In the genomic region with DNA sequence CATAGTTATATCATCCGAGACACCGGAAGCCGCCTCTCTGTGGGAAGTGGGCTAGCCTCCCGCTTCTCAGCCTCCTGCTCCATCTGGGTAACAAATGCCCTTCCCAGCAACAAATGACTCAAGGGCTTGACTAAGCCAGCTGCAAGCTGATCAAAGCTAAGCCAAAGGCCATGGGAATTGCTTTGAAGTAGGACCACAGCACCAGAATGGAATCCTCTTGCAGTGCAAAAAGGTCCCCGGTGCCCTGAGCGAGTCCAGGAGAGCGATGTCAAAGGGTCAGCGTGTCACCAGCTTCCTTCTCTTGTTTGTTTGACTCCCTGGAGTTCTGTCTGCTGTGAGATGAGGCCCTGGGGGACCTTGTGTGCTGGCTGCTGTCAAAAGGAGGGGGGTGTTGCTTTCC, we compare ENCODE assay signal across 12 mouse cellular contexts. TPM values are rescaled to one million over a fixed set of nuclear protein-coding genes. Genes with fewer than 3 reads are reported as not detected.
DNase-seq lines count a peak whose midpoint lies in the region; ATAC-seq and TF ChIP-seq lines count a peak whose summit lies in the region.
"Had no signal": no experiment of that assay in that cellular context is flagged by ENCODE, and none has a peak within 500 bp of the region (broad histone marks: within the 10 kb centered on the region; RNA-seq: fewer than 3 reads in every experiment).

No protein-coding gene starts in this region.

- ATAC-seq in lung, postnatal 0 days: peak; percentile 53
- no peak for ATAC-seq in embryonic facial prominence, embryonic 11.5 days (replicated peaks; ENCODE audit: insufficient number of reproducible peaks, low FRiP score, low TSS enrichment, low read depth)
- ATAC-seq: intestine, postnatal 0 days had no signal

- WGBS in lung, postnatal 0 days: 26% methylated on average over 8 of the region's 8 CpGs
- WGBS in embryonic facial prominence, embryonic 11.5 days: 17% methylated on average over 8 of the region's 8 CpGs

- H3K4me1 ChIP-seq in lung, postnatal 0 days (ENCODE audit: insufficient read depth, low read depth, low read length): no peaks in the 10 kb centered on the region
- no peaks in the 10 kb centered on the region for H3K4me1 ChIP-seq in embryonic facial prominence, embryonic 11.5 days (ENCODE audit: control insufficient read depth, insufficient read depth, low read length)

- H3K4me2 ChIP-seq in lung, postnatal 0 days (replicated peaks; ENCODE audit: low read depth, low read length): no peak overlapping the region
- H3K4me2 ChIP-seq in embryonic facial prominence, embryonic 11.5 days (ENCODE audit: low read depth, low read length): no peak overlapping the region

- H3K9ac ChIP-seq in lung, postnatal 0 days (replicated peaks; ENCODE audit: low read depth): no peak overlapping the region
- no peak overlapping the region for H3K9ac ChIP-seq in embryonic facial prominence, embryonic 11.5 days (replicated peaks; ENCODE audit: low read length)

- no peaks in the 10 kb centered on the region for H3K36me3 ChIP-seq in lung, postnatal 0 days (ENCODE audit: insufficient read depth, low read length)
- no peaks in the 10 kb centered on the region for H3K36me3 ChIP-seq in embryonic facial prominence, embryonic 11.5 days (replicated peaks; ENCODE audit: control insufficient read depth, insufficient read depth, low read depth, low read length)

- H3K4me3 ChIP-seq in lung, postnatal 0 days (ENCODE audit: low read depth, low read length): no peak overlapping the region
- H3K4me3 ChIP-seq in embryonic facial prominence, embryonic 11.5 days (ENCODE audit: low read depth, low read length): no peak overlapping the region
- H3K4me3 ChIP-seq in left cerebral cortex, adult 2 months: no peak overlapping the region

- no peaks in the 10 kb centered on the region for H3K27me3 ChIP-seq in lung, postnatal 0 days (replicated peaks; ENCODE audit: insufficient read depth, low read length)
- H3K27me3 ChIP-seq in embryonic facial prominence, embryonic 11.5 days (ENCODE audit: control insufficient read depth, insufficient read depth, low read length): no peaks in the 10 kb centered on the region

- 0 out of 2 replicates have a peak, but pooled peaks have one; percentile 24 for TF ChIP-seq EP300 in lung, postnatal 0 days (IDR thresholded peaks at IDR 0.05)

- no peak for TF ChIP-seq CTCF in lung, postnatal 0 days (IDR thresholded peaks at IDR 0.05)
- no peak for TF ChIP-seq CTCF in left cerebral cortex, adult 2 months (IDR thresholded peaks at IDR 0.05)

- no peak overlapping the region for H3K27ac ChIP-seq in lung, postnatal 0 days (ENCODE audit: low read length)
- H3K27ac ChIP-seq in embryonic facial prominence, embryonic 11.5 days (replicated peaks; ENCODE audit: low read depth, low read length): no peak overlapping the region
- H3K27ac ChIP-seq in left cerebral cortex, adult 2 months: no peak overlapping the region
- H3K27ac ChIP-seq: stomach, postnatal 0 days had no signal

- no peaks in the 10 kb centered on the region for H3K9me3 ChIP-seq in lung, postnatal 0 days (ENCODE audit: low read length)
- no peaks in the 10 kb centered on the region for H3K9me3 ChIP-seq in embryonic facial prominence, embryonic 11.5 days (replicated peaks; ENCODE audit: control insufficient read depth, low read length)

- intact Hi-C loops in left cerebral cortex, adult 2 months (cut with DNase I): no loop called here

- peak; percentile 30 for DNase-seq in lung, postnatal 0 days (ENCODE audit: low spot score)
- DNase-seq in lung, postnatal 14 days: no peak
- DNase-seq in adrenal gland, postnatal 10 days: peak; percentile 67
- DNase-seq in embryonic facial prominence, embryonic 11.5 days (ENCODE audit: low spot score): peak; percentile 26
- DNase-seq in mesoderm, embryonic 11.5 days (ENCODE audit: low read depth, low spot score): peak; percentile 59
- no peak for DNase-seq in right cerebral cortex, adult 18-20 months
- DNase-seq in left cerebral cortex, adult 2 months (ENCODE audit: extremely low spot score in 1 of 2, low spot score in 2 of 2): no peak
- DNase-seq: cerebellum, adult 2 months; gastrocnemius, postnatal 10 days; right cerebral cortex, postnatal 25 days had no signal

RNA-seq across cellular contexts. Expression of a gene that starts 33.2 kb away (rescaled TPM):
- polyA plus RNA-seq in lung, postnatal 0 days (2015; fragmentation: Nextera tagmentation; extraction: Ambion mirVana): 15.6 and 17.1 TPM in 2 replicates
- total RNA-seq in adrenal gland, postnatal 10 days (2021): 1 to 10 TPM; 4.3 TPM
- 7.2 and 10.3 TPM in 2 replicates for polyA plus RNA-seq in embryonic facial prominence, embryonic 11.5 days (2014; fragmentation: Nextera tagmentation; extraction: Ambion mirVana)
- 1 to 10 TPM in 1 of 2 experiments, not detected in 1; 1.0 TPM for total RNA-seq in left cerebral cortex, adult 2 months (2021)

Comparison
In these comparisons a context has a peak if more than half of its experiments do, and no peak if none do; other contexts are left out.
1. DNase-seq: peak in lung, postnatal 0 days (single experiment), adrenal gland, postnatal 10 days (single experiment), embryonic facial prominence, embryonic 11.5 days (single experiment) and mesoderm, embryonic 11.5 days (single experiment); none in lung, postnatal 14 days (single experiment), right cerebral cortex, adult 18-20 months (single experiment) and left cerebral cortex, adult 2 months (0 of 2).